Mouse (Mus musculus) spleen, adult 2 months (tissue): ENCODE measurements at regions not wholly inside any gene's neighbourhood (a gene's known extent, or its start where the extent isn't known, plus 50 kb on each side); places are given as distances from the start of the nearest gene placed in this dataset.

Experiments
- CTCF ChIP-seq: fragments of 200-500 bp; IDR thresholded peaks from 2 replicates; pipeline ENCODE4 v1.5.1; 2011; ENCODE audit warnings: mild to moderate bottlenecking, inconsistent platforms; ENCODE audit not compliant: insufficient read depth, insufficient read length, insufficient replicate concordance; ENCODE audit errors: extremely low read depth
- POLR2A ChIP-seq: fragments of 200-500 bp; IDR thresholded peaks from 2 replicates; pipeline ENCODE4 v1.6.1; 2011; ENCODE audit warnings: low read depth, low read length, inconsistent platforms

DNA sequence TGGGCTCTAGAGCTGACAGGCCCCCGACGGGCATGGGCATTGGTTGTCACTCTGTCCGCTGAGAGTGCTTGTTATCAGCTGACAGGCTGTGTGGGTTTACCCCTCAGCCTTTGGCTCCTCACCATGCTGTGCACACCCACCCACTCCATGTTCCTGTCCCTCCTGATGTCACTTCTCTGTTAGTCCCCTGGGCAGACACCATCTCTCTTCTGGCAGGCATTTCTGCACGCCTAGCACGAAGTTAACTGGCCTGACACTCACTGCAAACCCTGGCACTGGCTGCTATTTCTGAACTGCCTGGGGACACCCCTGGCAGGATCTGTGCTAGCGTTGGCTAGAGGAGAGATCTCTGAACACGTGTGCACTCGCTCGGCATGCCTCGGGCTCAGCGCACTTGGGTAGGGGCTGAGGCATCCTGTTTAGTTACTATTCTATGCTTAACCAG, 82.1 kb upstream of the Unc5b start:
- TF ChIP-seq CTCF = no peak
- TF ChIP-seq POLR2A = no peak
